Mouse (Mus musculus): ENCODE measurements around the gene Eif3d. TPM values are rescaled to one million over a fixed set of nuclear protein-coding genes. Genes with fewer than 3 reads are reported as not detected.
A peak's percentile ranks its signal among the peaks of the same experiment; 100 is the strongest.

Eif3d gene
- total RNA-seq, 1 experiment, result 419 TPM

- Histone ChIP-seq H3K27ac (ENCODE audit: insufficient read depth, low read depth, low read length, poor library complexity, severe bottlenecking) (no peak overlapping the region), H3K4me3 (ENCODE audit: insufficient read depth in 1 of 2, low read depth in 1 of 2, low read length in 2 of 2, poor library complexity in 1 of 2, severe bottlenecking in 1 of 2) (no peak overlapping the region), H3K9ac (ENCODE audit: insufficient read depth, low read depth, low read length, poor library complexity, severe bottlenecking) (no peak overlapping the region), H3K36me3 (ENCODE audit: control insufficient read depth, insufficient read depth, low read length, poor library complexity, severe bottlenecking) (no peaks in the 10 kb centered on the region), H3K9me3 (ENCODE audit: control insufficient read depth, insufficient read depth, low read depth, low read length) (no peaks in the 10 kb centered on the region), H3K4me1 (ENCODE audit: control insufficient read depth in 2 of 2, insufficient read depth in 2 of 2, low read length in 2 of 2, poor library complexity in 1 of 2) (0 out of 4 replicates have a peak, but pooled peaks cover 0 to 2% of the 10 kb centered on the region in 2 experiments)
- DNase-seq (ENCODE audit: low read depth, low spot score), result no peak
- TF ChIP-seq HCFC1 (IDR thresholded peaks at IDR 0.05; ENCODE audit: borderline replicate concordance, insufficient read depth, low read length), result no peak
- no peak for TF ChIP-seq CHD2 (IDR thresholded peaks at IDR 0.05; ENCODE audit: low read depth, low read length)
- no peak for TF ChIP-seq ZC3H11A (IDR thresholded peaks at IDR 0.05; ENCODE audit: borderline replicate concordance, low read depth, low read length)
- no peak for TF ChIP-seq ZNF384 (IDR thresholded peaks at IDR 0.05; ENCODE audit: low read depth, low read length)
- no peak for TF ChIP-seq MAFK (IDR thresholded peaks at IDR 0.05; ENCODE audit: insufficient read depth, low read depth, low read length)
- in situ Hi-C loops (cut with MboI; ENCODE audit: low sequenced_read_pairs in 2 of 2, unreplicated experiment in 2 of 2), result no loop called here
Measured at GRCm38 (mm10) chr15:77933222-77933621, 37.4 kb downstream of the Eif3d start.

GRCm38 (mm10) chr15:77931689-77932016 is 39.0 kb downstream of the Eif3d start:
- Histone ChIP-seq H3K4me3 (ENCODE audit: insufficient read depth in 1 of 2, low read depth in 1 of 2, low read length in 2 of 2, poor library complexity in 1 of 2, severe bottlenecking in 1 of 2) (no peak overlapping the region), H3K9ac (ENCODE audit: insufficient read depth, low read depth, low read length, poor library complexity, severe bottlenecking) (no peak overlapping the region), H3K4me1 (ENCODE audit: control insufficient read depth in 2 of 2, insufficient read depth in 2 of 2, low read length in 2 of 2, poor library complexity in 1 of 2) (peaks cover 0 to 6% of the 10 kb centered on the region in 2 experiments; a peak in 1 of 4 replicates), H3K36me3 (ENCODE audit: control insufficient read depth, insufficient read depth, low read length, poor library complexity, severe bottlenecking) (peaks cover 7% of the 10 kb centered on the region; the same call in 1 of the 2 replicates), H3K9me3 (ENCODE audit: control insufficient read depth, insufficient read depth, low read depth, low read length) (no peaks in the 10 kb centered on the region), H3K27ac (ENCODE audit: insufficient read depth, low read depth, low read length, poor library complexity, severe bottlenecking) (no peak overlapping the region)
- in situ Hi-C loops (cut with MboI; ENCODE audit: low sequenced_read_pairs in 2 of 2, unreplicated experiment in 2 of 2), result no loop called here
- TF ChIP-seq ZNF384 (IDR thresholded peaks at IDR 0.05; ENCODE audit: low read depth, low read length) (no peak), ZC3H11A (IDR thresholded peaks at IDR 0.05; ENCODE audit: borderline replicate concordance, low read depth, low read length) (no peak), CHD2 (IDR thresholded peaks at IDR 0.05; ENCODE audit: low read depth, low read length) (no peak), HCFC1 (IDR thresholded peaks at IDR 0.05; ENCODE audit: borderline replicate concordance, insufficient read depth, low read length) (no peak), MAFK (IDR thresholded peaks at IDR 0.05; ENCODE audit: insufficient read depth, low read depth, low read length) (no peak)
- no peak for DNase-seq (ENCODE audit: low read depth, low spot score)

GRCm38 (mm10) chr15:77930986-77931688 is 39.5 kb downstream of the Eif3d start:
- no peak overlapping the region for H3K27ac ChIP-seq (ENCODE audit: insufficient read depth, low read depth, low read length, poor library complexity, severe bottlenecking)
- in situ Hi-C loops (cut with MboI; ENCODE audit: low sequenced_read_pairs in 2 of 2, unreplicated experiment in 2 of 2), result no loop called here
- H3K4me3 ChIP-seq (ENCODE audit: insufficient read depth in 1 of 2, low read depth in 1 of 2, low read length in 2 of 2, poor library complexity in 1 of 2, severe bottlenecking in 1 of 2), result no peak overlapping the region
- H3K36me3 ChIP-seq (ENCODE audit: control insufficient read depth, insufficient read depth, low read length, poor library complexity, severe bottlenecking), result peaks cover 11% of the 10 kb centered on the region; the same call in 1 of the 2 replicates
- DNase-seq (ENCODE audit: low read depth, low spot score), result no peak
- peaks cover 0 to 6% of the 10 kb centered on the region in 2 experiments; a peak in 1 of 4 replicates for H3K4me1 ChIP-seq (ENCODE audit: control insufficient read depth in 2 of 2, insufficient read depth in 2 of 2, low read length in 2 of 2, poor library complexity in 1 of 2)
- H3K9me3 ChIP-seq (ENCODE audit: control insufficient read depth, insufficient read depth, low read depth, low read length), result no peaks in the 10 kb centered on the region
- no peak for TF ChIP-seq ZNF384 (IDR thresholded peaks at IDR 0.05; ENCODE audit: low read depth, low read length)
- no peak for TF ChIP-seq HCFC1 (IDR thresholded peaks at IDR 0.05; ENCODE audit: borderline replicate concordance, insufficient read depth, low read length)
- TF ChIP-seq CHD2 (IDR thresholded peaks at IDR 0.05; ENCODE audit: low read depth, low read length), result no peak
- no peak for TF ChIP-seq ZC3H11A (IDR thresholded peaks at IDR 0.05; ENCODE audit: borderline replicate concordance, low read depth, low read length)
- no peak for TF ChIP-seq MAFK (IDR thresholded peaks at IDR 0.05; ENCODE audit: insufficient read depth, low read depth, low read length)
- H3K9ac ChIP-seq (ENCODE audit: insufficient read depth, low read depth, low read length, poor library complexity, severe bottlenecking), result no peak overlapping the region

- Histone ChIP-seq H3K36me3 (ENCODE audit: control insufficient read depth, insufficient read depth, low read length, poor library complexity, severe bottlenecking) (peaks cover 14% of the 10 kb centered on the region), H3K4me3 (ENCODE audit: insufficient read depth in 1 of 2, low read depth in 1 of 2, low read length in 2 of 2, poor library complexity in 1 of 2, severe bottlenecking in 1 of 2) (peak overlapping the region; percentile 62 to 71), H3K9me3 (ENCODE audit: control insufficient read depth, insufficient read depth, low read depth, low read length) (no peaks in the 10 kb centered on the region), H3K4me1 (ENCODE audit: control insufficient read depth in 2 of 2, insufficient read depth in 2 of 2, low read length in 2 of 2, poor library complexity in 1 of 2) (peaks cover 0 to 6% of the 10 kb centered on the region in 2 experiments; a peak in 1 of 4 replicates), H3K27ac (ENCODE audit: insufficient read depth, low read depth, low read length, poor library complexity, severe bottlenecking) (no peak overlapping the region), H3K9ac (ENCODE audit: insufficient read depth, low read depth, low read length, poor library complexity, severe bottlenecking) (peak overlapping the region; percentile 73; the same call in 1 of the 2 replicates)
- DNase-seq (ENCODE audit: low read depth, low spot score), result no peak
- in situ Hi-C loops (cut with MboI; ENCODE audit: low sequenced_read_pairs in 2 of 2, unreplicated experiment in 2 of 2), result no loop called here
- TF ChIP-seq HCFC1 (IDR thresholded peaks at IDR 0.05; ENCODE audit: borderline replicate concordance, insufficient read depth, low read length), result no peak
- no peak for TF ChIP-seq ZNF384 (IDR thresholded peaks at IDR 0.05; ENCODE audit: low read depth, low read length)
- no peak for TF ChIP-seq MAFK (IDR thresholded peaks at IDR 0.05; ENCODE audit: insufficient read depth, low read depth, low read length)
- no peak for TF ChIP-seq CHD2 (IDR thresholded peaks at IDR 0.05; ENCODE audit: low read depth, low read length)
- TF ChIP-seq ZC3H11A (IDR thresholded peaks at IDR 0.05; ENCODE audit: borderline replicate concordance, low read depth, low read length), result no peak
Measured at GRCm38 (mm10) chr15:77929804-77930203, 40.8 kb downstream of the Eif3d start.

All from ES-E14 (cell line).